Mouse (Mus musculus) ES-Bruce4 (cell line): ENCODE measurements around the gene Pard3. TPM values are rescaled to one million over a fixed set of nuclear protein-coding genes. Genes with fewer than 3 reads are reported as not detected.

ENCODE experiments used
- H3K27ac ChIP-seq: 2 replicates; pipeline ENCODE4 v1.5.1; 2012; ENCODE audit warnings: low read length, inconsistent platforms; ENCODE audit not compliant: insufficient read depth
- H3K27me3 ChIP-seq: 2 replicates; pipeline ENCODE4 v1.6.1; 2012; ENCODE audit warnings: mild to moderate bottlenecking, low read length, inconsistent platforms; ENCODE audit not compliant: control insufficient read depth, poor library complexity, insufficient read depth, severe bottlenecking
- H3K36me3 ChIP-seq: 2 replicates; pipeline ENCODE4 v1.6.1; 2012; ENCODE audit warnings: inconsistent platforms, mild to moderate bottlenecking, low read length, moderate library complexity; ENCODE audit not compliant: control insufficient read depth, poor library complexity, insufficient read depth, severe bottlenecking
- H3K4me1 ChIP-seq: one replicate; pipeline ENCODE4 v1.8.1; 2011; ENCODE audit warnings: low read length; ENCODE audit not compliant: control insufficient read depth, insufficient read depth
- H3K4me3 ChIP-seq: 2 replicates; pipeline ENCODE4 v1.5.1; 2011; ENCODE audit warnings: low read depth, mild to moderate bottlenecking, low read length
- H3K9ac ChIP-seq: 2 replicates; pipeline ENCODE4 v1.6.1; 2012; ENCODE audit warnings: low read depth, mild to moderate bottlenecking, inconsistent platforms; ENCODE audit not compliant: poor library complexity, severe bottlenecking
- H3K9me3 ChIP-seq: replicated peaks from 2 replicates; pipeline ENCODE4 v1.6.1; 2012; ENCODE audit warnings: mild to moderate bottlenecking, low read length, inconsistent platforms; ENCODE audit not compliant: control insufficient read depth, poor library complexity, insufficient read depth, severe bottlenecking
- CTCF ChIP-seq: IDR thresholded peaks from one replicate; pipeline ENCODE4 v1.8.1; 2011; ENCODE audit warnings: low read depth, low read length
- EP300 ChIP-seq: IDR thresholded peaks from 2 replicates; pipeline ENCODE4 v1.6.1; 2011; ENCODE audit warnings: low read depth, low read length; ENCODE audit not compliant: insufficient read depth
- POLR2A ChIP-seq: IDR thresholded peaks from one replicate; pipeline ENCODE4 v1.8.1; 2011; ENCODE audit warnings: low read length; ENCODE audit not compliant: insufficient read depth
- polyA plus RNA-seq: library from polyadenylated mRNA; stranded (reverse); fragments of >200 nt; gene quantifications from 2 replicates; pipeline ENCODE4 v1.2.4, GENCODE M21; 2011; ENCODE audit warnings: low read depth; ENCODE audit not compliant: missing spikeins, insufficient read depth, insufficient read length

Pard3 gene
- polyA plus RNA-seq, 1 experiment: 38.0 TPM

- H3K4me1 ChIP-seq: no peaks in the 10 kb centered on the region
- no peak for TF ChIP-seq EP300
- TF ChIP-seq CTCF: no peak
- no peak for TF ChIP-seq POLR2A
- no peak overlapping the region for H3K4me3 ChIP-seq
- H3K36me3 ChIP-seq: no peaks in the 10 kb centered on the region
- no peaks in the 10 kb centered on the region for H3K9me3 ChIP-seq
- H3K27ac ChIP-seq: no peak overlapping the region
- no peaks in the 10 kb centered on the region for H3K27me3 ChIP-seq
- no peak overlapping the region for H3K9ac ChIP-seq
These were observed 448.9 kb downstream of the Pard3 start for GRCm38 (mm10) chr8:127512580-127512979.

- Histone ChIP-seq H3K4me3 (no peak overlapping the region), H3K27ac (no peak overlapping the region), H3K9ac (no peak overlapping the region), H3K27me3 (no peaks in the 10 kb centered on the region), H3K36me3 (no peaks in the 10 kb centered on the region), H3K9me3 (no peaks in the 10 kb centered on the region), H3K4me1 (no peaks in the 10 kb centered on the region)
- TF ChIP-seq CTCF (no peak), POLR2A (no peak), EP300 (no peak)
These were observed 451.4 kb downstream of the Pard3 start for GRCm38 (mm10) chr8:127514810-127515735.

- no peak overlapping the region for H3K27ac ChIP-seq
- H3K4me1 ChIP-seq: no peaks in the 10 kb centered on the region
- TF ChIP-seq EP300 (no peak), CTCF (no peak), POLR2A (no peak)
- H3K4me3 ChIP-seq: no peak overlapping the region
- no peak overlapping the region for H3K9ac ChIP-seq
- no peaks in the 10 kb centered on the region for H3K27me3 ChIP-seq
- no peaks in the 10 kb centered on the region for H3K9me3 ChIP-seq
- H3K36me3 ChIP-seq: no peaks in the 10 kb centered on the region
These were observed 452.4 kb downstream of the Pard3 start for GRCm38 (mm10) chr8:127516043-127516442.

GRCm38 (mm10) chr8:127525673-127526072 lies 462.0 kb downstream of the Pard3 start:
- Histone ChIP-seq H3K9me3 (no peaks in the 10 kb centered on the region), H3K27ac (no peak overlapping the region), H3K27me3 (no peaks in the 10 kb centered on the region), H3K9ac (no peak overlapping the region), H3K4me3 (no peak overlapping the region), H3K4me1 (no peaks in the 10 kb centered on the region), H3K36me3 (no peaks in the 10 kb centered on the region)
- no peak for TF ChIP-seq EP300
- TF ChIP-seq POLR2A: no peak
- TF ChIP-seq CTCF: no peak

GRCm38 (mm10) chr8:127528315-127528714 lies 464.6 kb downstream of the Pard3 start:
- no peak overlapping the region for H3K9ac ChIP-seq
- H3K9me3 ChIP-seq: no peaks in the 10 kb centered on the region
- H3K27me3 ChIP-seq: no peaks in the 10 kb centered on the region
- TF ChIP-seq CTCF (no peak), POLR2A (no peak), EP300 (no peak)
- H3K36me3 ChIP-seq: no peaks in the 10 kb centered on the region
- H3K4me3 ChIP-seq: no peak overlapping the region
- no peak overlapping the region for H3K27ac ChIP-seq
- H3K4me1 ChIP-seq: no peaks in the 10 kb centered on the region

DNA sequence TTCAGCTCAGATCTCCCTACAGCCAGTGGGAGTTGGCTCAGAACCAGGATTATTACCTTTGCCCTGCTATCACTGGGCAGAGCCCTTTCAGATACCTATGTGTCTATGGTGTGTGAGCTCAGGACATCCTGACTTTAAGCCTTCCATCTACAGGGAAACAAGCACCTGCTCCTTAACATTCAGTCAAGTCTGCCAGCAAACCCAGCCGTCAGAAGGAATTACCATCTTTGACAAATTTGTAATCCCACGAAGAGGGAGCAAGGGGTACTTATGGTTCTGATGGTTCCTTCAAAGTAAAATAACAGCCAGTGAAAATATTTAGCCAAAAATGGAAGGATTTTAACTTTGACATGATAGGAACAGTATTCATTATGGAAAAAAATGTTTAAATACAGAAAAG lies 466.1 kb downstream of the Pard3 start:
- no peak overlapping the region for H3K4me3 ChIP-seq
- no peaks in the 10 kb centered on the region for H3K4me1 ChIP-seq
- H3K27me3 ChIP-seq: no peaks in the 10 kb centered on the region
- TF ChIP-seq EP300 (no peak), CTCF (no peak), POLR2A (no peak)
- no peaks in the 10 kb centered on the region for H3K36me3 ChIP-seq
- no peak overlapping the region for H3K27ac ChIP-seq
- no peaks in the 10 kb centered on the region for H3K9me3 ChIP-seq
- no peak overlapping the region for H3K9ac ChIP-seq
